Mouse (Mus musculus): ENCODE results near the gene Dpm2. TPM values are rescaled to one million over a fixed set of nuclear protein-coding genes. Genes with fewer than 3 reads are reported as not detected.

Gene Dpm2
- total and polyA plus RNA-seq, 2 experiments from 2014 or later: 64.1 to 146 TPM

DNA sequence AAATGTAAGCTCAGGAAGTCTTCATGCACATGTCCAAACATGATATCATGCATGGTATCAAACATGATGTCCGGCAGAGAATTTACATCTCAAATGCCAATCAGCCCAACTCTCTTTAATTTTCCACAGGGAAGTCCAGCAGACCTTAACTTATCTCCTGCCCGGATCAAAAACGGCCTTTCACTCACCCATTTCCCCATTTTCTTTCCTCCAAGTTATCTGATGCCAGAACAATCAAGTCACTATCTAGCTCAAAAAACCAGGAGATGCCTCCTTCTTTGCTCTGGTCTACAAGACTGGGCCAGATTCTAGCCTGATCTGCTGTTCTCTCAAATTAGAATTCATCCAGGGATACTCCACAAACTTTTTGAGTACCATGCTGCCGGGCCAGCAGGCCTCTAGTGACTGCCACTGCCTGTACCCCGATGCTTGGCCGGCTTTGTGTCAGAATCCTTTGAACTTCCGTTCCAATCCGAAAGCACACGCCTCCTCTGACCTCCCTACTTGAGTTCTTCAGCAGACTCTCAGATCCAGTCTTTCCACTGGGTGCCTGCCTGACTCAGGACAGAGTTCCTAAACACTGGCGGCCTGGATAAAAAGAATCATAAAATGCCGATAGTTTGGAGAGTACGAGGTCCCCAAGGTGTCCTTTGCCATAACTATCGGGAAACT, 36.5 kb upstream of the Dpm2 start:
- ATAC-seq: no peak
- Histone ChIP-seq H3K36me3 (ENCODE audit: insufficient read depth, low read length) (no peaks in the 10 kb centered on the region), H3K9ac (replicated peaks; ENCODE audit: low read length) (peak overlapping the region; percentile 47), H3K4me1 (ENCODE audit: insufficient read depth, low read length) (peaks cover 16% of the 10 kb centered on the region), H3K4me2 (ENCODE audit: low read depth, low read length) (peak overlapping the region; percentile 74), H3K27me3 (ENCODE audit: insufficient read depth, low read length) (no peaks in the 10 kb centered on the region), H3K27ac (peak overlapping the region; percentile 79), H3K9me3 (ENCODE audit: low read length) (no peaks in the 10 kb centered on the region), H3K4me3 (ENCODE audit: low read length) (peak overlapping the region; percentile 97)
- no peak for TF ChIP-seq CTCF (IDR thresholded peaks at IDR 0.05; ENCODE audit: low read depth)
- DNase-seq (ENCODE audit: low spot score): peak; percentile 64
- WGBS: 11% methylated on average over 13 of the region's 13 CpGs

DNA sequence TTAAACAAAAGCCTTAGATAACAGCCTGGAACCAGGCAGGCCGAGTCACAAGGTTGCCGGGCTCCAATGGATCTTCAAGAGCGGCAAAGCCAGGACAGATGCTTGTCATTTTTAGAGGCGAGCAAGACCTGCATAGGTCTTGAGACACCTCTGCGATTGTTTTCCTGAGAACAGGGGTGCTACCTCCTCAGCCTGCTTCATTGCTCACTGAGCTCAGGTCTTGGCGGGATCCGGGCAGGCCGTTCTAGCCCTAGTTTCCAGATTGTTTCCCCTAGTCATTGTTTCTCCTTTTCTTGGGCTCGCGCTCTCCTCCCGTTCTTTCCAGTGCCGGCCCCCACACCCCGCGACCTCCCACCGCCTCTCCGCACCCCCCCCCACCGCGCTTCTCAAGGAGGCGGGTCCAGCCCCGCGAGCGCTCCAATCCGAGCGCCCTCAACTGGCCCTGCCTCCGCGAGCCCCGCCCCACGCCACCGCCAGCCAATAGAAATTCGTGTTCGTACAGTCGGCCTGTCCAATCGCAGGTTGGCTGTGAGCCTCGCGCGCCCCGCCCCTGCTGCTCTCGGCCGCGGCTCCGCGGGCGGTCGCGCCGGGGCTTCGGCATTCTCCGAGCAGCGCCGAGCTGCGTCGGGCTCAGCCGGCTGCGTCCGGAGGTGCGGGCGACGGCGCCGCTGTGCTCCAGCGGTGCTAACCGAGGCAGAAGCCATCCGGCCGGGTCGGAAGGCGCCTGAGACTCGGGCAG, 35.8 kb upstream of the Dpm2 start, which contains the start of gene Fam102a:
TSS of gene Fam102a (plus strand) at position 600 of the 739 bp plus-strand sequence.
- Histone ChIP-seq H3K9me3 (ENCODE audit: low read length) (no peaks in the 10 kb centered on the region), H3K4me1 (ENCODE audit: insufficient read depth, low read length) (peaks cover 23% of the 10 kb centered on the region), H3K9ac (replicated peaks; ENCODE audit: low read length) (peak within 1 kb of the TSS; percentile 99), H3K4me3 (ENCODE audit: low read length) (peak within 1 kb of the TSS; percentile 97), H3K36me3 (ENCODE audit: insufficient read depth, low read length) (no peaks in the 10 kb centered on the region), H3K27me3 (ENCODE audit: insufficient read depth, low read length) (no peaks in the 10 kb centered on the region), H3K4me2 (ENCODE audit: low read depth, low read length) (peak within 1 kb of the TSS; percentile 74), H3K27ac (peak within 1 kb of the TSS; percentile 94)
- DNase-seq (ENCODE audit: low spot score) (peak; percentile 98), ATAC-seq (peak; percentile 97)
- TF ChIP-seq CTCF (IDR thresholded peaks at IDR 0.05; ENCODE audit: low read depth): no peak
- under 1% methylated on average over 64 of the region's 67 CpGs for WGBS

DNA sequence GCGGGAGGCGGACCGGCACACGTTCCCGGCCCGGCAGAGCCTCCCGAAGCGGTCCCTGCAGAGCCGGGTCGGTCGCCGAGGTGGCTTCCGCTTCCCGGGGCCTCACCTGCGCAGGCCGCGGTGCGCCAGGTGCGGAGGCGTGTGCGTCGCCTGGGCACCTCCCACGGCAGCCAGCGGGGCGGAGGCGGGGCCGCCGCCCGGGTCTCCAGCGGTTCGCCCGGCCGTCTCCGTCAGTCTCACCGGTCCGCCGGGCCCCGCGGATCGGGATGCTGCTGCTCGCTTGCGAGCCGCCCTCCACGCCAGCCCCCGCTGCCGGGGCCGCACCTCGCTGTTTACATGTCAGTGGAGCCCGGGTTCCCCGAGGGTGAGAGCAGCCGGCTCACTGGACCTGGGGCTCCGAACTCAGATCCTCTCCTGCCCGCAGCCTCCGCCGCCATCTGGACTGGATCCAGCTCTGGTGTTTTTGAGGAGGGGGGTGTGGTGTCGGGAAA, 35.1 kb upstream of the Dpm2 start:
- Histone ChIP-seq H3K4me2 (ENCODE audit: low read depth, low read length) (peak overlapping the region; percentile 74), H3K27ac (peak overlapping the region; percentile 94), H3K9ac (replicated peaks; ENCODE audit: low read length) (peak overlapping the region; percentile 99), H3K9me3 (ENCODE audit: low read length) (no peaks in the 10 kb centered on the region), H3K27me3 (ENCODE audit: insufficient read depth, low read length) (no peaks in the 10 kb centered on the region), H3K36me3 (ENCODE audit: insufficient read depth, low read length) (no peaks in the 10 kb centered on the region), H3K4me3 (ENCODE audit: low read length) (peak overlapping the region; percentile 97), H3K4me1 (ENCODE audit: insufficient read depth, low read length) (peaks cover 25% of the 10 kb centered on the region)
- DNase-seq (ENCODE audit: low spot score): peak; percentile 68
- no peak for ATAC-seq
- TF ChIP-seq CTCF (IDR thresholded peaks at IDR 0.05; ENCODE audit: low read depth): no peak
- under 1% methylated on average over 45 of the region's 56 CpGs for WGBS

DNA sequence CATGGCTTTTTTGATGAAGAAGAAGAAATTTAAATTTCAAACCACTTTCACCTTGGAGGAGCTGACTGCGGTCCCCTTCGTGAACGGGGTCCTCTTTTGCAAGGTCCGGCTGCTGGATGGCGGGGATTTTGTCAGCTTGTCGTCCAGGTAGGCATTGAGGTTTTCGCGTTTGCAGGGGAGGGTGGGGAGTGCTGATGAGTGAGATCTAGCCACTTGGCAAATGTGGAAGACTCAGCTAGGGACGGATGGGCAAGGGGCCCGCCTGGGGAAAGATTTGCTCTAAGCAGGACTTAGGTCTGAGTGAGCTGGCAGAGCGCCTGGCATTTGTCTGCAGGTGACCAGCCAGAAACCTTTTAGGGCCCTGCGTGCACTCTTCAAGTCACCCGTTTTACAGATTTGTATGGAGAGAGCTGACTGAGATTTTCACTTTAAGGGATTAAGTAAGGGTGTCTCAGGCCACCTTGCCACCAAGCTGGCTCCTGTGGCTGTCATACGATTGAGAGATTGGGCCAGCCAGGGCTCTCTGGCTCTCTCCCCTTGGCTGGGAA, 34.5 kb upstream of the Dpm2 start:
- 2% methylated on average over 14 of the region's 14 CpGs for WGBS
- H3K27ac ChIP-seq: peak overlapping the region; percentile 94
- peak overlapping the region; percentile 99 for H3K9ac ChIP-seq (replicated peaks; ENCODE audit: low read length)
- H3K4me2 ChIP-seq (ENCODE audit: low read depth, low read length): peak overlapping the region; percentile 74
- H3K27me3 ChIP-seq (ENCODE audit: insufficient read depth, low read length): no peaks in the 10 kb centered on the region
- no peaks in the 10 kb centered on the region for H3K36me3 ChIP-seq (ENCODE audit: insufficient read depth, low read length)
- TF ChIP-seq CTCF (IDR thresholded peaks at IDR 0.05; ENCODE audit: low read depth): no peak
- peaks cover 25% of the 10 kb centered on the region for H3K4me1 ChIP-seq (ENCODE audit: insufficient read depth, low read length)
- ATAC-seq (no peak), DNase-seq (ENCODE audit: low spot score) (peak; percentile 53)
- H3K4me3 ChIP-seq (ENCODE audit: low read length): peak overlapping the region; percentile 97
- H3K9me3 ChIP-seq (ENCODE audit: low read length): no peaks in the 10 kb centered on the region

DNA sequence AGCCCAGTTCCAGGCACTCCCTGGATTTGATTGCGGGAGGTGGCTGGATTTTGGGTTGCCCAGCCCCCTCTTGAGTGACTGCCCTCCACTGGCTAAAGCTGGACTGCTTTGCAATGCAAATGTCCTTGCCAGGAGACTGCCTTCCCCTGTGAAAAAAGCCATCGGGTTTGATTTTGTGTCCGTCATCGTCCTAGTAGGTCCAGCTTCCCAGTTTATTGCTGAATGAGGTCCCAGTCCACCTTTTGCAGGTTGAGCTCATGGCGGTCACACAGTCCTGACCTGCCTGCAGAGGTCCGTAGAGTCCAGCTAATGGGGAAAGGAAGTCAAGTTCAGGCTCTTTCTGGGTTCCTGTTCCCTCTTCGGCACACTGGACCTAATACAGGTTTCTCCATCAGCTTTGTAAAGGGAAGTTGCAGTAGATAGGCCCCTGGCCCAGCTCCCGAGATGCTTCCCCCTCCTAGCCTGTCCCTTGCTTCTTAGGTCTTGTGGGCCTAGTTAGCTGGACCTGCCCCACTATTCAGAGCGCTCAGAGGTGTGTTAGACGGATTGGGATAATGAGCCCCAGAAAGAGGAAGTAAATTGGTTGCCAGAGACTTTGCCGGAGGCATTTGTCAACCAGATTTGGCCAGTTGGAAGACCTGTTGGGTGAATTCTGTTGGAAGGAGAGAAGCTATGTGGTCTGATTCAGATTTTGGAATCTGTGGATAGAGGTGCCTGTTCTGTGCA, 33.9 kb upstream of the Dpm2 start:
- H3K4me2 ChIP-seq (ENCODE audit: low read depth, low read length): peak overlapping the region; percentile 74
- peak; percentile 68 for DNase-seq (ENCODE audit: low spot score)
- peak overlapping the region; percentile 94 for H3K27ac ChIP-seq
- ATAC-seq: no peak
- H3K9me3 ChIP-seq (ENCODE audit: low read length): no peaks in the 10 kb centered on the region
- H3K4me3 ChIP-seq (ENCODE audit: low read length): peak overlapping the region; percentile 97
- H3K36me3 ChIP-seq (ENCODE audit: insufficient read depth, low read length): no peaks in the 10 kb centered on the region
- peak overlapping the region; percentile 99 for H3K9ac ChIP-seq (replicated peaks; ENCODE audit: low read length)
- peak; percentile 35; the same call in 1 of the 2 replicates for TF ChIP-seq CTCF (IDR thresholded peaks at IDR 0.05; ENCODE audit: low read depth)
- WGBS: 2% methylated on average over 11 of the region's 11 CpGs
- H3K4me1 ChIP-seq (ENCODE audit: insufficient read depth, low read length): peaks cover 25% of the 10 kb centered on the region
- H3K27me3 ChIP-seq (ENCODE audit: insufficient read depth, low read length): no peaks in the 10 kb centered on the region

DNA sequence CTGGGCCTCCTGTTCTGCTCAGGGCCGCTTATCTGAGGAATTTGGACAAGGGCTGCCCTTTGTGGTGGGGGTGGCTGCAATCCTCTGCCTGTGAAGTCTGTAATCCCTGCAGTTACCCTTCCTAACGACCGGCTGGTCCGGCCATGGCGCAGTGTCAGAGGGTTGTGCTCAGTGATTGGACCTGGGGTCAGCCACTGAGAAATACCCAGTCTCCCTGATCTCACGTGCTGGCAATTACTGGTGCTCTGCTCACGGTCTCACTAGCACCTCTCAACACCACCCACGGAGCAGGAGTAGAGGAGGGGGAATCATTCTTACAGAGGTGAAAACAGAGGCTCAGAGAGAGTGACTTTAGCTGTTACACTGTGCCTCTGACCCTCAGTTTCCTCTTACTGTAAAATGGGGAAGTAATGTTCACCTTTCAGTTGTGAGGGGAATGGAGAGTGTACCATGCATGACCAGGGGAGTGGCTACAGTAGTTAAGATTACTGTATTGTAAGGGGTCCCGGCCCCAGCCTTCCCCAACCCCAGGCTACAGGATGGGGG, 33.2 kb upstream of the Dpm2 start:
- H3K9ac ChIP-seq (replicated peaks; ENCODE audit: low read length): peak overlapping the region; percentile 99
- peak overlapping the region; percentile 97 for H3K4me3 ChIP-seq (ENCODE audit: low read length)
- peak overlapping the region; percentile 74 for H3K4me2 ChIP-seq (ENCODE audit: low read depth, low read length)
- H3K36me3 ChIP-seq (ENCODE audit: insufficient read depth, low read length): no peaks in the 10 kb centered on the region
- no peaks in the 10 kb centered on the region for H3K9me3 ChIP-seq (ENCODE audit: low read length)
- WGBS: 9% methylated on average over 9 of the region's 9 CpGs
- DNase-seq (ENCODE audit: low spot score) (peak; percentile 23), ATAC-seq (no peak)
- H3K27me3 ChIP-seq (ENCODE audit: insufficient read depth, low read length): no peaks in the 10 kb centered on the region
- peak overlapping the region; percentile 94; the same call in 1 of the 2 replicates for H3K27ac ChIP-seq
- peaks cover 27% of the 10 kb centered on the region for H3K4me1 ChIP-seq (ENCODE audit: insufficient read depth, low read length)
- no peak for TF ChIP-seq CTCF (IDR thresholded peaks at IDR 0.05; ENCODE audit: low read depth)
